Mouse (Mus musculus) heart, adult 2 months (tissue): Measurements from ENCODE around the gene Zbtb21. TPM values are rescaled to one million over a fixed set of nuclear protein-coding genes. Genes with fewer than 3 reads are reported as not detected.

ENCODE experiments used
- DNase-seq, 2 experiments: peaks; one replicate each; pipeline ENCODE4 v3.0.0; 2021
- H3K27ac ChIP-seq: fragments of 200-600 bp; 2 replicates; pipeline ENCODE4 v1.8.1; 2022
- H3K27me3 ChIP-seq: fragments of 200-500 bp; 2 replicates; pipeline ENCODE4 v1.6.1; 2012; ENCODE audit warnings: mild to moderate bottlenecking, low read length, inconsistent platforms, mixed read lengths; ENCODE audit not compliant: control insufficient read depth, insufficient read depth
- H3K36me3 ChIP-seq: fragments of 200-500 bp; 2 replicates; pipeline ENCODE4 v1.6.1; 2012; ENCODE audit warnings: low read length, inconsistent platforms; ENCODE audit not compliant: control insufficient read depth, insufficient read depth
- H3K4me1 ChIP-seq: fragments of 200-500 bp; 2 replicates; pipeline ENCODE4 v1.6.1; 2011; ENCODE audit warnings: low read length; ENCODE audit not compliant: control insufficient read depth, insufficient read depth
- H3K4me3 ChIP-seq: fragments of 200-600 bp; 2 replicates; pipeline ENCODE4 v1.8.1; 2022
- H3K79me2 ChIP-seq: fragments of 200-500 bp; replicated peaks from 2 replicates; pipeline ENCODE4 v1.6.1; 2012; ENCODE audit warnings: mild to moderate bottlenecking, inconsistent platforms, low read length, moderate library complexity, mixed read lengths; ENCODE audit not compliant: control insufficient read depth, insufficient read depth
- H3K9ac ChIP-seq: fragments of 200-500 bp; 2 replicates; pipeline ENCODE4 v1.6.1; 2012; ENCODE audit warnings: low read depth, mild to moderate bottlenecking, control low read depth, inconsistent platforms, low read length, mixed read lengths
- CTCF ChIP-seq: fragments of 200-600 bp; IDR thresholded peaks from 2 replicates; pipeline ENCODE4 v1.8.1; 2022; ENCODE audit warnings: antibody characterized with exemption, mild to moderate bottlenecking, moderate library complexity
- EP300 ChIP-seq: fragments of 200-500 bp; IDR thresholded peaks from 2 replicates; pipeline ENCODE4 v1.6.1; 2011; ENCODE audit warnings: low read depth, low read length, control low read depth; ENCODE audit not compliant: insufficient read depth
- POLR2A ChIP-seq: fragments of 200-500 bp; IDR thresholded peaks from 2 replicates; pipeline ENCODE4 v1.6.1; 2011; ENCODE audit warnings: mild to moderate bottlenecking, low read depth, low read length, control low read depth; ENCODE audit not compliant: insufficient read depth
- WGBS: fragments of 180-500 bp; shearing (Covaris S2); methylation state at CpG from one replicate; pipeline ENCODE4 v1.1.7; 2018; 5-methylcytosine and 5-hydroxymethylcytosine counted together
- intact Hi-C: fragments of 180-260 bp; cut with DNase I; formaldehyde crosslinking; loops from one replicate; pipeline ENCODE4 v1.15.1; 2025
- polyA plus RNA-seq: library from polyadenylated mRNA; depleted of rRNA; stranded (reverse); fragments of >200 nt; gene quantifications from 2 replicates; pipeline ENCODE4 v1.2.3, GENCODE M21; 2012
- total RNA-seq, 2 experiments: library from RNA; stranded (reverse); gene quantifications; 2 replicates each; pipeline ENCODE4 v1.2.3; 2021

Zbtb21 gene
- total and polyA plus RNA-seq, 3 experiments = 7.6 to 12.3 (median 10.4) TPM

DNA sequence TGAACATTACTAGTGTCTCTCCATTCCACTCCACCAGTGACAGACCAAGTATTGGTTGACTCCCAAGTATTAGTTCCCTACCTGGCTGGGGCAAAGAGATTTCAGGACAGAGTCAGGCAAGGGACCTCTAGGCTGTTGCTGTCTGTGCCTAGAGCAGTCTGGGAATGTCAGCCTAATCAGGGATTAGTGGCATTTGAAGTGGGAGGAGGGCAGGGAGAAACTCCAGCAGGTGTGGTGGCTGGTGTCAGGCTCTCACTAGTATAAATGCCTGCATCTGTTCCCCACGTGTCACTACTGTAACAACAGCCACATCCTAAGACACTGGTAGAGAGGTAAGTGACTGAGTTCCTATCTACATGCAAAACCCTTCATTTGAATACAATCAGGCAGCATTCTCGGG, 42.6 kb downstream of the Zbtb21 start:
- no peak overlapping the region for H3K9ac ChIP-seq
- H3K4me3 ChIP-seq = no peak overlapping the region
- H3K36me3 ChIP-seq = peaks cover 25% of the 10 kb centered on the region
- H3K79me2 ChIP-seq = peaks cover 7% of the 10 kb centered on the region; the same call in 1 of the 2 replicates
- H3K27me3 ChIP-seq = no peaks in the 10 kb centered on the region
- no peak overlapping the region for H3K27ac ChIP-seq
- no peak for TF ChIP-seq EP300
- TF ChIP-seq CTCF = no peak
- TF ChIP-seq POLR2A = no peak
- H3K4me1 ChIP-seq = peaks cover 14% of the 10 kb centered on the region
- intact Hi-C loops = loop anchor here (5.0 kb wide), 1 partner anchor 42 kb away; no protein-coding TSS in a partner anchor
- DNase-seq = no peak
- WGBS = 52% methylated on average over 2 of the region's 2 CpGs

DNA sequence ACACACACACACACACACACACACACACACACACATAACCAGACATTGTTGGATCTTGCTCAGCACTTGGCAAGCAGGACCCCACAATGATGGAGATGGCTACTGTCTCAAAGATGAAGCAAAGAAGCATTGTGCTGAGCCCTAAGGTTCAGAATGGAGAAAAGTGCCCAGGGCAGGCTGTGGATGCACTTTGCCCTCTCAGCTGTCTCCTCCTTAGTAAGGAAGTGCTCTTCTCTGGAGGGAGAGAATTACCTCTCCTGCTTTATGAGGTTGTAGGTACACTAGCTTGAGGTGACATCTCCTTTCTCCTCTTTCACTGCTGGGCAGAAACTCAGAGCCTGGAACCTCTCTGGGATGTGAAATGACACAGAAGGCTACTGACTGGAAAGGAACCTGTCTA, 49.5 kb downstream of the Zbtb21 start:
- Histone ChIP-seq H3K36me3 (peaks cover 15% of the 10 kb centered on the region), H3K27me3 (no peaks in the 10 kb centered on the region), H3K79me2 (peaks cover 4% of the 10 kb centered on the region; the same call in 1 of the 2 replicates), H3K4me1 (peaks cover 1% of the 10 kb centered on the region), H3K4me3 (no peak overlapping the region), H3K9ac (no peak overlapping the region), H3K27ac (no peak overlapping the region)
- TF ChIP-seq CTCF = no peak
- no peak for TF ChIP-seq POLR2A
- no peak for TF ChIP-seq EP300
- intact Hi-C loops = no loop called here
- no peak for DNase-seq

DNA sequence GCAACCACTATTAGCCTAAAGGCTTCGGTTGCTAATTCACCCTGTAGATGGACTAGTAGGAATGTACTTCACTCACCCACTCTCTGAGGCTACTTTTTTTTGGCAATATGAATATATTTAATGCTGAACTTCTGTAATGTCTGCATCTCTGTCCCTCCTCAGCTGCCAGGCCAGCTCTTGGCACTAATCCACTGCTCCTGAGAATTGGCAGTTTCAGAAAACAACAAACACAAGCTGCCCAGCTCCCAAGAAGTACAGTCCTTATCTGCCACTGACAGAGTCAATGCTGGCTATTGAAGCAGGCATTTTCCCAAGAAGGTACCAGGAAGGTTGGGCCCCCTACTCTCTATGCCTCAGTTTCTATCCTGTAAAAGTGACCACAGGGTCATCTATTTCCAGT, 53.1 kb downstream of the Zbtb21 start:
- no peak overlapping the region for H3K9ac ChIP-seq
- no peak for DNase-seq
- TF ChIP-seq POLR2A (no peak), EP300 (no peak), CTCF (no peak)
- 92% methylated on average over 1 of the region's 1 CpGs for WGBS
- no peak overlapping the region for H3K27ac ChIP-seq
- peaks cover 2% of the 10 kb centered on the region for H3K79me2 ChIP-seq
- H3K36me3 ChIP-seq = peaks cover 19% of the 10 kb centered on the region
- intact Hi-C loops = no loop called here
- no peak overlapping the region for H3K4me3 ChIP-seq
- peaks cover 8% of the 10 kb centered on the region for H3K4me1 ChIP-seq
- H3K27me3 ChIP-seq = no peaks in the 10 kb centered on the region

DNA sequence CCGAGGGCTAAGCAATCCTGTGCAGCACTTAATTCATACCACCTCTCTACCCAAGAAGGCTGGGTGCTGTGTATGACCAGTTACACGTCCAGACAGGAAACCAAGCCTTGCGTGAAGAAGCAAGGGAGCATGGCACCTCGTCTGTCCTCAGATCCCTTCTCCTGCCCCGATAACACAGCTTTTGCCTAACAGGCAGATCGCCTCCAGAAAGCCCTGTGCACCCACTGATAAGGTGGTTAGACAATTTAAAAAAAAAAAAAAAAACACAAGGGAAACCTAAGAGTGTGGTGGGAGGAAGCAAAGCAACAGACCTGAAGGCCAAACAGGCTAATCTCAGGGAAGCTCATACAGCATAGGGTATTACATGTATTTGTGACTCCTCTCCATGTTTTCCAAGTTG, 54.9 kb downstream of the Zbtb21 start:
- DNase-seq = no peak
- Histone ChIP-seq H3K36me3 (peaks cover 18% of the 10 kb centered on the region), H3K27me3 (no peaks in the 10 kb centered on the region), H3K4me3 (no peak overlapping the region), H3K27ac (no peak overlapping the region), H3K4me1 (peaks cover 8% of the 10 kb centered on the region), H3K9ac (no peak overlapping the region), H3K79me2 (peaks cover 2% of the 10 kb centered on the region)
- WGBS = 77% methylated on average over 6 of the region's 6 CpGs
- intact Hi-C loops = no loop called here
- TF ChIP-seq EP300 (no peak), CTCF (no peak), POLR2A (no peak)

DNA sequence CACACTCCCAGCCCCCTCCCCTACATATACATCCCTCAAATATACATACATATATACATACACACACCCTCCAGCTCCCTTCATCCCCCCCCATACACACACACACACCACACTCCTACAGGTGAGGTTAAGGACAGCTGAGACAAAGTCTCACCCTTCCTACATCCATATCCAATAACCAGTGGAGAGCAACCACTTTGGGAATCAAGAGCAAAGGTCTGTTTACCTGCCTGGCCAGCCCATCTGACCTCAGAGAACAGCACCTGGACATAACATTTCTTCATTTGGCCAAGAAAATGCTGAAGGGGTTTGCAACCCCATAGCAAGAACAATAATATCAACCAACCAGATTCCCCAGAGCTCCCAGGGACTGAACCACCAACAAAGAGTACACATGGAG, 56.1 kb downstream of the Zbtb21 start:
- Histone ChIP-seq H3K36me3 (peaks cover 16% of the 10 kb centered on the region), H3K4me1 (peaks cover 8% of the 10 kb centered on the region), H3K9ac (no peak overlapping the region), H3K27me3 (no peaks in the 10 kb centered on the region), H3K79me2 (peaks cover 2% of the 10 kb centered on the region), H3K27ac (peak overlapping the region; percentile 26; the same call in 1 of the 2 replicates), H3K4me3 (no peak overlapping the region)
- DNase-seq = no peak
- intact Hi-C loops = no loop called here
- TF ChIP-seq CTCF (no peak), POLR2A (no peak), EP300 (no peak)

DNA sequence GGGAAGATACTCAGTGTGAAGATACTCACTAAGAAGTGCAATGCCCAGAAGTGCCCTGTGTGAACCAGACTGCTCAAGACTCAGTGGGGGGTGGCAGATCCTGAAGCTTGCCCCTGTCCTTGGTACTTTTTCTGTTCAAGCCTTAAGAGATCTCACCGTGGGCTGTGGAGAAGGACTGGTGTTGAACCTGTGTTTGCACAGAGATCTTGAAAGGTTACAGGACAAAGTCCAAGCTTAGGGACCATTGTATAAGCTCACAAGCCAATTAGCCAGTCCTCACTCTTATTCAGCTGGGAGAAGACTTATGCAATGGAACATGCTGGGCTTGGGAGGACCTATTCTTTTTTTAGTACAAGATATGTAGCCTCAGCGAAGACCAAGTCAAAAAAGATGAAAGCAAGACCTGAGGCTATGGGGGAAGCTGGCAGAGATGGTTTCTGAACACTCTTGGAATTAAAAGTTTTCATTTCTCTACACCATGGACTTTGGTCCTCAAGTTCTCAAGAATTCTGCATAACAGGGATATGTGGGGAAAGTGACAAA, 56.9 kb downstream of the Zbtb21 start:
- no peak overlapping the region for H3K4me3 ChIP-seq
- peaks cover 2% of the 10 kb centered on the region for H3K79me2 ChIP-seq
- TF ChIP-seq CTCF = no peak
- peaks cover 16% of the 10 kb centered on the region for H3K36me3 ChIP-seq
- peak overlapping the region; percentile 55 for H3K27ac ChIP-seq
- no peak overlapping the region for H3K9ac ChIP-seq
- peaks cover 8% of the 10 kb centered on the region for H3K4me1 ChIP-seq
- intact Hi-C loops = no loop called here
- H3K27me3 ChIP-seq = no peaks in the 10 kb centered on the region
- WGBS = 48% methylated on average over 2 of the region's 2 CpGs
- no peak for DNase-seq
